Mouse (Mus musculus): ENCODE results near the gene C1qc. TPM values are rescaled to one million over a fixed set of nuclear protein-coding genes. Genes with fewer than 3 reads are reported as not detected.

Gene C1qc
- polyA plus RNA-seq, 1 experiment from 2014 or later: 34.2 TPM

Other genes starting within 250 kb of the C1qc start
- gene Ephb2, start 57.1 kb downstream of the C1qc start, polyA plus RNA-seq (2014; fragmentation: Nextera tagmentation; extraction: Ambion mirVana): 7.5 and 7.6 TPM in 2 replicates
- gene C1qb, start 6.9 kb downstream of the C1qc start, polyA plus RNA-seq (2014; fragmentation: Nextera tagmentation; extraction: Ambion mirVana): 68.5 and 71.1 TPM in 2 replicates
- 34.5 and 41.5 TPM in 2 replicates for gene C1qa, start 5.7 kb upstream of the C1qc start, polyA plus RNA-seq (2014; fragmentation: Nextera tagmentation; extraction: Ambion mirVana)
- 0.52 and 0.59 TPM in 2 replicates for gene Epha8, start 63.8 kb upstream of the C1qc start, polyA plus RNA-seq (2014; fragmentation: Nextera tagmentation; extraction: Ambion mirVana)
- gene Zbtb40, start 155.7 kb upstream of the C1qc start, polyA plus RNA-seq (2014; fragmentation: Nextera tagmentation; extraction: Ambion mirVana): 4.4 and 4.7 TPM in 2 replicates